Mouse (Mus musculus) testis, adult 2 months (tissue): ENCODE data around the gene Mad1l1.

Experiments
- CTCF ChIP-seq: fragments of 200-500 bp; IDR thresholded peaks from 2 replicates; pipeline ENCODE4 v1.5.1; 2012; ENCODE audit warnings: low read depth, mild to moderate bottlenecking, inconsistent platforms, low read length, moderate library complexity; ENCODE audit not compliant: control insufficient read depth, insufficient read depth, insufficient replicate concordance
- POLR2A ChIP-seq: fragments of 200-500 bp; IDR thresholded peaks from 2 replicates; pipeline ENCODE4 v1.6.1; 2012; ENCODE audit warnings: low read depth, mild to moderate bottlenecking, inconsistent platforms, low read length, moderate library complexity; ENCODE audit not compliant: control insufficient read depth

DNA sequence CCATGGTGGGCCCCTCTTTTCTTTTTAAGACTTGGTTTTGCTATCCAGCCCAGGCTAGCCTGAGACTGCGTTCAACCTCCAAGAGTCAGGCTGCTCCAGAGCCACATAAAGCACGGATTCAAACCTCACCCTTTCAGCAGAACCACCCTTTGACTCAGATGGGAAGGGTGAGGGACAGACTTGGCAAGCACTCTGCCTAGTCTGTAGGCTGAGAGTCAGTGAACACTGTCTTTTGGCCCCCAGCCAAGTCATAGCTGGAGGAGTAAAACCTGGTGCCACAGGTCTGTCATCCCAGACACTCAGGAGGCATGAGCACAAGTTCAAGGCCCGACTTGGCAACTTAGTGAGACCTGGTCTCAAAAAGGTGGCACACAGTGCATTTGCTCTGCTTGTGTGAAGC lies 4.6 kb downstream of the Mad1l1 start:
- TF ChIP-seq CTCF: no peak
- no peak for TF ChIP-seq POLR2A
